Mouse (Mus musculus) ES-Bruce4 (cell line): ENCODE measurements around the gene C1qtnf6. TPM values are rescaled to one million over a fixed set of nuclear protein-coding genes. Genes with fewer than 3 reads are reported as not detected.

Experiments used
- H3K27ac ChIP-seq: 2 replicates; pipeline ENCODE4 v1.5.1; 2012; ENCODE audit warnings: low read length, inconsistent platforms; ENCODE audit not compliant: insufficient read depth
- H3K27me3 ChIP-seq: 2 replicates; pipeline ENCODE4 v1.6.1; 2012; ENCODE audit warnings: mild to moderate bottlenecking, low read length, inconsistent platforms; ENCODE audit not compliant: control insufficient read depth, poor library complexity, insufficient read depth, severe bottlenecking
- H3K36me3 ChIP-seq: 2 replicates; pipeline ENCODE4 v1.6.1; 2012; ENCODE audit warnings: inconsistent platforms, mild to moderate bottlenecking, low read length, moderate library complexity; ENCODE audit not compliant: control insufficient read depth, poor library complexity, insufficient read depth, severe bottlenecking
- H3K4me1 ChIP-seq: one replicate; pipeline ENCODE4 v1.8.1; 2011; ENCODE audit warnings: low read length; ENCODE audit not compliant: control insufficient read depth, insufficient read depth
- H3K4me3 ChIP-seq: 2 replicates; pipeline ENCODE4 v1.5.1; 2011; ENCODE audit warnings: low read depth, mild to moderate bottlenecking, low read length
- H3K9ac ChIP-seq: 2 replicates; pipeline ENCODE4 v1.6.1; 2012; ENCODE audit warnings: low read depth, mild to moderate bottlenecking, inconsistent platforms; ENCODE audit not compliant: poor library complexity, severe bottlenecking
- H3K9me3 ChIP-seq: replicated peaks from 2 replicates; pipeline ENCODE4 v1.6.1; 2012; ENCODE audit warnings: mild to moderate bottlenecking, low read length, inconsistent platforms; ENCODE audit not compliant: control insufficient read depth, poor library complexity, insufficient read depth, severe bottlenecking
- CTCF ChIP-seq: IDR thresholded peaks from one replicate; pipeline ENCODE4 v1.8.1; 2011; ENCODE audit warnings: low read depth, low read length
- EP300 ChIP-seq: IDR thresholded peaks from 2 replicates; pipeline ENCODE4 v1.6.1; 2011; ENCODE audit warnings: low read depth, low read length; ENCODE audit not compliant: insufficient read depth
- POLR2A ChIP-seq: IDR thresholded peaks from one replicate; pipeline ENCODE4 v1.8.1; 2011; ENCODE audit warnings: low read length; ENCODE audit not compliant: insufficient read depth
- polyA plus RNA-seq: library from polyadenylated mRNA; stranded (reverse); fragments of >200 nt; gene quantifications from 2 replicates; pipeline ENCODE4 v1.2.4, GENCODE M21; 2011; ENCODE audit warnings: low read depth; ENCODE audit not compliant: missing spikeins, insufficient read depth, insufficient read length

Gene C1qtnf6
- polyA plus RNA-seq, 1 experiment, result 5.1 TPM

DNA sequence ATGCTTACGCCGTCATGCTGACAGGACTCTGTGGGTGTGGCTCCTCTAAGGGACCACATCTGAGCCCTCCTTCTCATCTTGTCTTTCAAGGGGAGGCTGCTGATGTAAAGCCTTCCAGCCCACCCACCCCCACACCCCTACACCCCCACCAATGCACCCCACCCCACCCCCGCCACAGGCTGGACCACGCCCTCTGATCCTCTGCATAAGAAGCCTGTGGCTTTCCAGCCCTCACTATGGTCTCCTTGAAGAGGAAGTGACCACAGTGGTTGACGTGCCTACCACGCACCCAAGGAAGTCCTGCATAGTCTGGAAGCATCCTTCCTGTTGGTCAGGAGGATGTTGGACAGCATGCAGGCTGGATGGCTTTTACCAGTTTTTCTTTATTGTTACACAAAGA is 15.5 kb downstream of the C1qtnf6 start:
- Histone ChIP-seq H3K36me3 (no peaks in the 10 kb centered on the region), H3K9ac (no peak overlapping the region), H3K27me3 (no peaks in the 10 kb centered on the region), H3K4me1 (no peaks in the 10 kb centered on the region), H3K27ac (no peak overlapping the region), H3K9me3 (no peaks in the 10 kb centered on the region), H3K4me3 (no peak overlapping the region)
- TF ChIP-seq POLR2A (no peak), EP300 (no peak)

- H3K27ac ChIP-seq, result no peak overlapping the region
- no peaks in the 10 kb centered on the region for H3K36me3 ChIP-seq
- no peak overlapping the region for H3K4me3 ChIP-seq
- no peaks in the 10 kb centered on the region for H3K4me1 ChIP-seq
- H3K27me3 ChIP-seq, result no peaks in the 10 kb centered on the region
- TF ChIP-seq EP300, result no peak
- TF ChIP-seq POLR2A, result no peak
- peak; percentile 78 for TF ChIP-seq CTCF
- no peaks in the 10 kb centered on the region for H3K9me3 ChIP-seq
- H3K9ac ChIP-seq, result no peak overlapping the region
Observed at GRCm38 (mm10) chr15:78514393-78515146, 16.6 kb downstream of the C1qtnf6 start.

DNA sequence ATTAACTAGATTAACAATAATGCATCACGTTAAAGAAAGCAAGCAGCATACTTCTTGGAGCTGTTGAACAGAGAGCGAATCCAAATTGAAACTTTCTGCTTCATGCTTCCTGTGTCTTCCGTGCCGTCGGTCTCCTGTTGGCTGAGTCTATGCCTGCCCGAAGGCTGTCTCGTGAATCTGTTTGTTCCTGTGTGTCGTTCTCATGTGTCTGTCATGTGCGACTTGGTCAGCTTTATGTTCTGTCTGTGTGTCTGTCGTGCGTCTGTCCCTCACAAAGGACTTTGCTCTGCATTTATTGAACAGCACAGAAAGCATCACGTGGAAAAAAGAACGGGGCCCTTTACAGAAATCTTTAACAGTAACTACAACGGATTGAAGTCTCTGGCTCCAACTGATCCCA is 18.2 kb downstream of the C1qtnf6 start:
- no peak overlapping the region for H3K9ac ChIP-seq
- TF ChIP-seq POLR2A, result no peak
- TF ChIP-seq EP300, result no peak
- TF ChIP-seq CTCF, result no peak

GRCm38 (mm10) chr15:78511951-78512350 is 19.3 kb downstream of the C1qtnf6 start:
- Histone ChIP-seq H3K4me1 (no peaks in the 10 kb centered on the region), H3K9ac (no peak overlapping the region), H3K4me3 (no peak overlapping the region), H3K27me3 (no peaks in the 10 kb centered on the region), H3K9me3 (no peaks in the 10 kb centered on the region), H3K27ac (no peak overlapping the region), H3K36me3 (no peaks in the 10 kb centered on the region)
- no peak for TF ChIP-seq EP300

More for the DNA sequence above, 18.2 kb downstream of the C1qtnf6 start:
- H3K9me3 ChIP-seq, result no peaks in the 10 kb centered on the region
- H3K36me3 ChIP-seq, result no peaks in the 10 kb centered on the region
- H3K27ac ChIP-seq, result no peak overlapping the region
- no peak overlapping the region for H3K4me3 ChIP-seq
- H3K27me3 ChIP-seq, result no peaks in the 10 kb centered on the region
- H3K4me1 ChIP-seq, result no peaks in the 10 kb centered on the region

DNA sequence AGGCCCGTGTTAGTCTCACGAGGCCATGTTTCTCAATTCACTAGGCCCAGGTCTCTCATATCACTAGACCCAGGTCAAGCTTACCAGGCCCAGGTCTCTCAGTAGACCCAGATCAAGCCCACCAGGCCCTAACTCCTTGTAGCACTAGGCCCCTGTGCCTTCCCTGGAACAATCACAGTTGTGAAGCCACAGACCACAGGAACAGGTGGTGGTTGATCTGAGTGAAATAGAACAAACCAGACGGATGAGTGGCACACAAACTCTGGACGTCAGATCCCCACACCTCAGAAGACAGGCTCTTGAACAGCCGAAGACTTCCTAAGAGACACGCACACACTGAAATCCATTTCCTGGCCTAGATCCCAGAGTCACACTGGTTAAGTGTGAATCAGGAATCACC is 20.5 kb downstream of the C1qtnf6 start:
- Histone ChIP-seq H3K27me3 (no peaks in the 10 kb centered on the region), H3K36me3 (no peaks in the 10 kb centered on the region), H3K9me3 (no peaks in the 10 kb centered on the region), H3K27ac (no peak overlapping the region), H3K9ac (no peak overlapping the region), H3K4me3 (no peak overlapping the region), H3K4me1 (no peaks in the 10 kb centered on the region)
- TF ChIP-seq POLR2A (no peak), EP300 (no peak), CTCF (no peak)

DNA sequence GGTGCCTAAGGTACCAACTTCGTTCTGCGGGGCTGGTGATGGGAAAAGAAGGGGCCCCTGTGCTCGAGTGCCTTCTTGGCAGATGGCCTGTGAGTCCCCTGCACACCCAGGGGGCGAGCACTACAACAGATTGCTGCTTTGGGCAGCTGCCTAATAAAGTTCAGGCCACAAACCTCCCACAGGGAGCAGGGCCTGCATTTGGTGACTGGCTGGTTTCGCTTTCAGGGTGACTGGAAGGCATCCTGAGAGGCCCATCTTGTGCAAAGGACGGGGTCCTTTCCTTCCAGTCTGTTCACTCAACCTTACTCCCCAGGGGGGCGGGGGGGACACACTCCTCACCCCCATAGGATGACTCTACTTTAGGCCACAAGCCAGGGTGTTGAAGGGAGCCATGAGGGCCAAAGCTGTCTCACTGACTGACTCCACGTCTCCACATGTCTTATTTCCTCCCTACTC is 21.1 kb downstream of the C1qtnf6 start:
- TF ChIP-seq CTCF, result no peak
- no peak for TF ChIP-seq POLR2A
- no peak for TF ChIP-seq EP300
- Histone ChIP-seq H3K27ac (no peak overlapping the region), H3K9ac (no peak overlapping the region), H3K9me3 (no peaks in the 10 kb centered on the region), H3K36me3 (no peaks in the 10 kb centered on the region), H3K4me1 (no peaks in the 10 kb centered on the region), H3K4me3 (no peak overlapping the region), H3K27me3 (no peaks in the 10 kb centered on the region)
